Mouse (Mus musculus) left cerebral cortex, adult 2 months (tissue): ENCODE measurements around the gene Dse. TPM values are rescaled to one million over a fixed set of nuclear protein-coding genes. Genes with fewer than 3 reads are reported as not detected.

ENCODE experiments used
- DNase-seq, 2 experiments: peaks; one replicate each; pipeline ENCODE4 v3.0.0; 2021 to 2022; ENCODE audit warnings: low spot score in 2 of 2, mixed read lengths in 1 of 2; ENCODE audit errors: extremely low spot score in 1 of 2
- H3K27ac ChIP-seq: fragments of 200-600 bp; 2 replicates; pipeline ENCODE4 v1.8.1; 2022
- H3K4me3 ChIP-seq: fragments of 200-600 bp; 2 replicates; pipeline ENCODE4 v1.8.1; 2022
- CTCF ChIP-seq: fragments of 200-600 bp; IDR thresholded peaks from 2 replicates; pipeline ENCODE4 v1.8.1; 2022; ENCODE audit warnings: antibody characterized with exemption, mild to moderate bottlenecking, moderate library complexity
- intact Hi-C: fragments of 180-260 bp; cut with DNase I; formaldehyde crosslinking; loops from one replicate; pipeline ENCODE4 v1.15.1; 2025
- total RNA-seq, 2 experiments: library from RNA; stranded (reverse); gene quantifications; 2 replicates each; pipeline ENCODE4 v1.2.3; 2021

Gene Dse
- total RNA-seq, 2 experiments from 2014 or later, result 6.3 to 7.4 TPM

DNA sequence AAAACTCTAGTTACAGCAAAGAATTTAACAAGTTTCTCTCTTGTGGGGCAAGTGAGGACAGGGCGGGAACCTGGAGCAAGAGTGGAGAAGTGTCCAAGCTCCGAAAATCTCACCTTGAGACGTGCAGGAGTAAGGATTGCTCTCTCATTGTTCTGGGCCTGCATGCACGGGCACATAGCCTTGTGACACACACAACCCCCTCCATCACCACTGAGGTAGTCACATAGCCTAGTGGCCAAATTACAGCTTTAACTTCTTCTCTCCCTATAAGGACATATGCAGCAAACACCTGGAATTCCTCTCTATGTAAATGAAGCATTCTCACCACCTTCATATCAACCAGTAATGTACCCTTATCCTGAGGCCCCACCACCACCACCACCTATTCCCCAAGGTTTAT, 22.0 kb upstream of the Dse start:
- intact Hi-C loops, result no loop called here
- TF ChIP-seq CTCF, result no peak
- DNase-seq, result no peak
- Histone ChIP-seq H3K4me3 (no peak overlapping the region), H3K27ac (no peak overlapping the region)

DNA sequence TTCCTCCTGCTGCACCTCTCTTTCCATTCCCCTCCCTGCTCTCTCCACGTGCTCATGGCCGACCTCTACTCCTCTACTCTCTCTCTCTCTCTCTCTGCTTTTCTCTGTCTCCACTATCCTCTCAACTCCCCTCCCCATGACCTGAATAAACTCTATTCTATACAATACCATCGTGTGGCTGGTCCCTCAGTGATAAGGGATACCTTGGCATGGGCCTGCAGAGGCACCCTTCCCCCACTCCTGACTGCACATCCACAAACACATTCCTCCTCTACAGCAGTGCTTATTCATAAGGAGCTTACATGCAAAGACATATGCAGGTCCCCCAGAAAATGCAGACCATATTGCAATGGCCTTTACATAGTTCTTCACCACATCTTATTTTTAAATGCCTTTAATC, 16.1 kb upstream of the Dse start:
- TF ChIP-seq CTCF, result no peak
- intact Hi-C loops, result no loop called here
- no peak for DNase-seq

DNA sequence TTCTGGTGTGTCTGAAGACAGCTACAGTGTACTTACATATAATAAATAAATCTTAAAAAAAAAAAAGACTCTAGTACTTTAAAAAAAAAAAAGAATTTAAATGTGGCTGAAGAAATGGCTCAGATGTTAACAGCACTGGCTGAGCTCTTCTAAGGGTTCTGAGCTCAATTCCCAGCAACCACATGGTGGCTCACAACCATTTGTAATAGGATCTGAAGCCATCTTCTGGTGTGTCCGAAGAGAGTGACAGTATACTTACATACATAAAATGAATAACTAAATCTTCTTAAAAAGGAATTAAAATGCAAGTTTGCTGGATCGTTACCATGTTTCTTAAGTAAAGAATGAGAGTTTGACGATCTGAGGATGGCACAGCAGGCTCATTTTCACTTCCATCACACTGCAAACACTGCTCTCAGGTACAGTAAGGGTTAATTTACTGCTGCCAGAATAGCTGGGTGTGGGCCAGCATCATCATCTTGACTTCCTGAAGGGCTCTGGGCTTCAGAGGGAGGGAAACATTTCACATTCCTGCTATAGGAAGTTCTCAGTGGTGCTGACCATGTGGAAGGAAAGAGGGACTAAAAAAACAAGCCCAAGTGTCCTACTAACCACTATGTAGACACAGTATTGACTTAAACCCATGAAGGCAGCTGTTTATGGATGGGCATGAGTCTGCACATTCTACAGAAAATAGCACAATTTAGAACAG, 14.6 kb upstream of the Dse start:
- no peak overlapping the region for H3K4me3 ChIP-seq
- intact Hi-C loops, result no loop called here
- no peak overlapping the region for H3K27ac ChIP-seq
- no peak for TF ChIP-seq CTCF
- no peak for DNase-seq

More for the DNA sequence above, 16.1 kb upstream of the Dse start:
- Histone ChIP-seq H3K27ac (no peak overlapping the region), H3K4me3 (no peak overlapping the region)

DNA sequence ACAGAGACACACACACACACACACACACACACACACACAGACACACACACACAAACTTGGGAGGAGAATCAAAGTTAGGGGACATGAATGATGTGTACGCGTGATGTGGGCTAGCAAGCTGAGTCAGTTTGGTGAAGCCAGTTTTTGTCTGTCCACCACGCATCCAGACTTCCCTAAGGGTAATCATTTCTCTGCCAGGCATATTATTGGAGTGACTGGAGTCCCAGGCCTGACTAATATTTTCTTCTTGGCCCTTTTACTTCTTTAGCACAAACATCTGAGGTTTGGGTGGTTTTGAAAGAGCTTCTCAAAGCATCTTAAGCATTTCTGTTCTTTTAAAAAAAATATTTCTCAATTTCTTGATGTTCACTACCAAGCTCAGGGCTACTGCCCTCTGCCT, 10.7 kb upstream of the Dse start:
- Histone ChIP-seq H3K27ac (no peak overlapping the region), H3K4me3 (no peak overlapping the region)
- intact Hi-C loops, result no loop called here
- no peak for TF ChIP-seq CTCF
- DNase-seq, result no peak

DNA sequence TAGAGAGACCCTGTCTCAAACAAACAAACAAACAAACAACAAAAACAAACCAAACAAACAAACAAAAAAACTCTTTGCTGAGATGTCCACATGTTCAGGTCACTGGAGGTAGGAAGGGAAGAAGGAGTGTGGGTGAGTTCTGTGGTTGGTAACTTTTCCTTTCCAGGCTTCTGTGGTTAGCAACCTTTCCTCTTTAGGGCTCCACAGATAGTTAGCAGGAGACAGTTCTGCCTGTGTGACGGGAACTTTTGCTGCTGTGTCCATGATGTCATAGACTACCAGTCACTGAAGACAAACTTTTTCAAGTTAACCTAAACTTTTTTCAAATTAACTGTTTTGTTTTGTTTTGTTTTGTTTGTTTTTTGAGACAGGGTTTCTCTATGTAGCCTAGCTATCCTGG, 8.2 kb upstream of the Dse start:
- TF ChIP-seq CTCF, result no peak

DNA sequence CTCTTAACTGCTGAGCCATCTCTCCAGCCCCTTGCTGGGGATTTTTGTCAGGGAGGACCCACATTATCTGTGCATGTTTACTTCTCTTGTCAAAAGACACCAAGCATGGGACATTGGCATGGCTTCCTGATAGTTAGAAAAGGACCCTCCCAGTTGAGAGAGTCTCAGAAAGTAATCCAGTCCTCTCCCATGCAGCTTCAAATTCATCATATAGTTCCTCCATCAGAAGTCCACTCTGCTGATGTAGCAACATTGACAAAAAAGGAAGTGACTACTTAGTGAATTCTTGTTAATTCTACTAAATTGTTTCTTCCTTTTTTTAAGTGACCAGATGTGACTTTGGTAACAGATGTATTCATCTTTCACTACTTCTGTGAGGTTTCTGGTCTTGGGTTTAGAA, 2.4 kb upstream of the Dse start:
- intact Hi-C loops, result loop anchor here (10.0 kb wide), 1 partner anchor 175 kb away; the partner anchor contains the start of gene Trappc3l
- H3K27ac ChIP-seq, result no peak overlapping the region
- no peak for DNase-seq
- H3K4me3 ChIP-seq, result no peak overlapping the region
- TF ChIP-seq CTCF, result no peak

More for the DNA sequence above, 8.2 kb upstream of the Dse start:
- Histone ChIP-seq H3K4me3 (no peak overlapping the region), H3K27ac (no peak overlapping the region)
- no peak for DNase-seq
- intact Hi-C loops, result no loop called here

DNA sequence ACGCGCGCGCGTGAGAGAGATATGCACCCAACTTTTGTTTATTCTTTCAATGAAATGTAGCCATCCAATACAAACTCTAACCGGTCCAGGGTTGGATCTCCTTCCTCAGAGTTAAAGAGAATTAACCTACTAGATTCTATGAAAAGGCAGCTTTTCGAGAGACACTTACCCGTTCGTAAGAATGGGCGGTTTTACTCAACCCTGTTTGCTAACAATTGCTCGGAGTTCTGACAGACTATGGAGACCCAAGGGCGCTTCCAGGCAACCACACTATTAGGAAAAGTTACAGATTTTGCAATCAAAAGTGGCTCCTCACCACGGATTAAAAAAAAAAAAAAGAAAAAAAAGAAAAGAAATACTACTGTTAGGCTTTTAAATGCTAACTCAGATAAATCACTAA, 516 bp upstream of the Dse start:
- intact Hi-C loops, result loop anchor here (10.0 kb wide), 1 partner anchor 173 kb away; the partner anchor contains the start of gene Trappc3l
- TF ChIP-seq CTCF, result no peak
- Histone ChIP-seq H3K4me3 (no peak overlapping the region), H3K27ac (no peak overlapping the region)
- no peak for DNase-seq

DNA sequence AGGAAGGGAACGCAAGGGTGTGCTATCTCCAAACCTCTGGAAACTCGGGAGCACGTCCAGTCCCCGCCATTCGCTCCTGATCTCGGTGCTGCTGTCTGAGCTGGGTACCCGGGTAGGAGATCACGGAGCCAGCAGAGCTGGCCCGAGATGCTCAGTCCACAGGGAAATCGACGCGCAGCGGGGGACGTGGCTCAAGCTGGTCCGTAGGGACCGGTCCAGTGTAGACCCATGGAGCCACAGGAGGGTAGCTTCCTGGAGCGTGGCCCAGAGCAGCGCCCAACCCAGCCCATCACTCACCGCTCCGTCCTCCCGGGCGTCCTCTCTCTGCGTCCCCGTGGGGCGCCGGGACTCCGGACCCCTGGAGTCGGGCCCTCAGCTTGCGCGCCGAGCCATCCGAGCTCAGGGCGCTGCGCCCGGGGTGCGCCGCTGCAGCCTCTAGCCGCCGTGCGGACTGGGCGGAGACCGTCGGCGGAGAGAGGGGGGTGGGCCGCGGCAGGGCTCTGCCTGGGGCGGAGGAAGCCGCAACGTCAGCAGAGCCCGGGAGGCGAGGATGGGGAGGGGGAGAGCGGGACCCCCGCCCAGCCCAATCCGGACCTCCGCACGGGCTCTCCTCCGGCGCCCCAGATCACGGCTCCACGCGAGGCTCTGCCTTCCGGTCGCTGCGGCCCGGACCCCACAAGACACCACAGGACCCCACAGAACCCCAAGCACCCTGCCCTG, 572 bp downstream of the Dse start:
- no peak; the same call in 1 of the 2 replicates for TF ChIP-seq CTCF

DNA sequence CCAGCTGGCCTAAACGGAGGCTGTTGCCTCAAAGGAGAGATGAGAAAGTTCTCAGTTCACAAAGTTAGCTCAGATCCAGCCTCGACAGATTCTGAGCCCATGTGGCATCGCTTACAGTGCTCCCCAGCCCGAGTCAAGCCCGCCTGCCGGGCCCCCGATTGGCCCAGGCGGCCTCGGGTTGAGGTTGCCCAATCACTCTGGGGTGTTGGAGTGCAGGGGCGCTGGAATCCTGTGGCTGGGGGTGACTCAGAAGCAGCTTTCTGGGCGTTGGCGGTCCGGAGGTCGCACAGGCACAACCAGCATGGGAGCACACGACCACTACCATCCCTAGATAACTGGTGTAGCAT, 1.1 kb downstream of the Dse start:
- peak; percentile 21 to 31 for DNase-seq
- intact Hi-C loops, result loop anchor here (2.0 to 10.0 kb wide), 2 partner anchors 74 to 172 kb away; partner anchors contain the start of gene Trappc3l
- no peak for TF ChIP-seq CTCF
- peak overlapping the region; percentile 84 for H3K4me3 ChIP-seq
- peak overlapping the region; percentile 77 for H3K27ac ChIP-seq

More for the DNA sequence above, 572 bp downstream of the Dse start:
- intact Hi-C loops, result loop anchor here (2.0 to 10.0 kb wide), 2 partner anchors 74 to 172 kb away; partner anchors contain the start of gene Trappc3l
- DNase-seq, result peak; percentile 57 to 64
- H3K27ac ChIP-seq, result peak overlapping the region; percentile 77
- H3K4me3 ChIP-seq, result peak overlapping the region; percentile 84

DNA sequence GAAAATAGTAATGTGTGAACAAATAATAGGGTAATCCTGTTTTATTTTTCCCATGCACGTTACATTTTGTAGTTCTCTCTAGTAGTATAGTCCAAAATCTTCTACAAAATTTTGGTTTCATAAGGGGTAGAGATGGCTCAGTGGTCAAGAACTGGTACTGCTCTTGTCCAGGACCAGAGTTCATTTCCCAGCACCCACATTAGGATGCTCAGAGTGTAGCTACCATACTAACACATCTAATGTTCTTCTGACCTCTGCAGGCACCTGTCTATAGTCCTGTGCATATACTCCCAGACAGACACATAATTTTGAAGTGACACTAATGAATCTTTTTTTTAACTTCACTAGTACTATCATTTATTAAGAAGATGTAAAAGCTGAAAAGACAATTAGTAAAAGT, 1.7 kb downstream of the Dse start:
- DNase-seq, result no peak
- no peak for TF ChIP-seq CTCF
- Histone ChIP-seq H3K27ac (no peak overlapping the region), H3K4me3 (no peak overlapping the region)
- intact Hi-C loops, result loop anchor here (2.0 to 10.0 kb wide), 2 partner anchors 75 to 171 kb away; partner anchors contain the start of gene Trappc3l

DNA sequence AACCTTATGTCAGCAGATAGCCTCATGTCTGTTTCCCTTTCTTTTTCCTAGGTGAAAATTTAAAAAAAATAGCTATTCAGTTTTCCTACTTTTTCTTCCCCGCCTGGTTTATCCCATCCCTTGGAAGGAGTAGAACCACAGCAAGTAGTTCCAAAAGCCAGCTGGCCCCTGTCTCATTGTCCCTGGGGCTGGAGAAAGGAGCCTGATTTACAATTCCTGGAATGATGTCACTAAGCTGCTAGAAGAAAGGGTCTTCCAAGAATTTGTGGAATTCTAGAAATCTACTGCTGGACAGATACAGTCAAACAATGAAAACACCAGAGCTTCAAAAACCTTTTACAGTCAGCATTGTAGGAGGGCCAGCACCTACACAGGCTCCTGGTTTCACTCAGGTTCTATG, 6.8 kb downstream of the Dse start:
- intact Hi-C loops, result loop anchor here (10.0 kb wide), 1 partner anchor 166 kb away; the partner anchor contains the start of gene Trappc3l
- H3K27ac ChIP-seq, result no peak overlapping the region
- no peak for TF ChIP-seq CTCF
- DNase-seq, result no peak
- no peak overlapping the region for H3K4me3 ChIP-seq

DNA sequence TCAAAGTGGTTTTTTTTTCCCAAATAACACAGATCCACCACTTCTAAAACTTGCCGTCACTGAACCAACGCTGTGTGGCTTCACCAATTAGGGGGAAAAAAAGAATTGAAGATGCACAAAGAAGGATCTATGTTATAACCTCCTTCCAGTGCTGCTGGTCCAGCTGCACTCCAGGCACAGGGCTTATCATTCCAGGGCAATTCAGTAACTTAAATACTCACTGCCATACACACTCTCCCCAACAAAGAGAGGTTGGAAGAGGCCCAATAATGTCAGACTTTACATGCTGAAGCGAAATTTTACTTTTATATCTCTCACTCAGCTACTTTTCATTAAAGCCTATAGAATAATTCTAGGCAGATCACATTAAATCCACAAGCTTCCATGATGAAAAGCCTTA, 8.9 kb downstream of the Dse start:
- no peak for TF ChIP-seq CTCF
- H3K27ac ChIP-seq, result no peak overlapping the region
- H3K4me3 ChIP-seq, result no peak overlapping the region
- intact Hi-C loops, result no loop called here
- no peak for DNase-seq
